Mouse (Mus musculus) lung, postnatal 0 days (tissue): ENCODE results near the gene Ppp2r5e. TPM values are rescaled to one million over a fixed set of nuclear protein-coding genes. Genes with fewer than 3 reads are reported as not detected.

Experiments used
- ATAC-seq: fragments of 200-750 bp; cut with Nextera tagmentation; 2 replicates; pipeline ENCODE4 v1.8.0; 2017; ENCODE audit warnings: moderate library complexity
- DNase-seq: peaks from one replicate; pipeline ENCODE4 v3.0.0-alpha.2; 2016; ENCODE audit warnings: low spot score
- H3K27ac ChIP-seq: fragments of 300-500 bp; sonication (generic); 2 replicates; pipeline ENCODE4 v1.5.1; 2014; ENCODE audit warnings: antibody characterized with exemption, mild to moderate bottlenecking, low read length, mixed read lengths
- H3K27me3 ChIP-seq: fragments of 300-500 bp; sonication (generic); replicated peaks from 2 replicates; pipeline ENCODE4 v1.6.1; 2014; ENCODE audit warnings: low read length, mixed read lengths; ENCODE audit not compliant: insufficient read depth
- H3K36me3 ChIP-seq: fragments of 300-500 bp; sonication (generic); 2 replicates; pipeline ENCODE4 v1.6.1; 2014; ENCODE audit warnings: low read length, mixed read lengths; ENCODE audit not compliant: insufficient read depth
- H3K4me1 ChIP-seq: fragments of 300-500 bp; sonication (generic); 2 replicates; pipeline ENCODE4 v1.6.1; 2014; ENCODE audit warnings: antibody characterized with exemption, low read depth, low read length, mixed read lengths; ENCODE audit not compliant: insufficient read depth
- H3K4me2 ChIP-seq: fragments of 300-500 bp; sonication (generic); replicated peaks from 2 replicates; pipeline ENCODE4 v1.6.1; 2014; ENCODE audit warnings: low read depth, mild to moderate bottlenecking, low read length, moderate library complexity, mixed read lengths
- H3K4me3 ChIP-seq: fragments of 300-500 bp; sonication (generic); 2 replicates; pipeline ENCODE4 v1.5.1; 2014; ENCODE audit warnings: low read depth, low read length
- H3K9ac ChIP-seq: fragments of 300-500 bp; sonication (generic); replicated peaks from 2 replicates; pipeline ENCODE4 v1.6.1; 2014; ENCODE audit warnings: low read depth, mild to moderate bottlenecking
- H3K9me3 ChIP-seq: fragments of 300-500 bp; sonication (generic); 2 replicates; pipeline ENCODE4 v1.6.1; 2016; ENCODE audit warnings: low read length, mixed read lengths
- CTCF ChIP-seq: IDR thresholded peaks from 2 replicates; pipeline ENCODE4 v1.5.1; 2016; ENCODE audit warnings: antibody characterized with exemption, mild to moderate bottlenecking
- EP300 ChIP-seq: IDR thresholded peaks from 2 replicates; pipeline ENCODE4 v1.6.1; 2016; ENCODE audit warnings: antibody characterized with exemption, mild to moderate bottlenecking, control low read depth
- WGBS: fragments of 180-500 bp; shearing (Covaris S2); extraction: QIAGEN DNeasy Blood & Tissue Kit; methylation state at CpG from one replicate; pipeline ENCODE4 v1.1.7; 2014; 5-methylcytosine and 5-hydroxymethylcytosine counted together
- polyA plus RNA-seq: library from polyadenylated mRNA; unstranded; fragments of >200 nt; fragmentation: Nextera tagmentation; extraction: Ambion mirVana; gene quantifications from 2 replicates; pipeline ENCODE4 v1.2.1, GENCODE M21; 2015

The Ppp2r5e gene
- polyA plus RNA-seq, 1 experiment from 2014 or later: 13.3 TPM

- H3K9ac ChIP-seq: no peak overlapping the region
- ATAC-seq (no peak), DNase-seq (peak; percentile 30)
- H3K4me2 ChIP-seq: no peak overlapping the region
- peaks cover 3% of the 10 kb centered on the region; the same call in 1 of the 2 replicates for H3K4me1 ChIP-seq
- WGBS: 75% methylated on average over 6 of the region's 6 CpGs
- H3K36me3 ChIP-seq: peaks cover 11% of the 10 kb centered on the region; the same call in 1 of the 2 replicates
- no peaks in the 10 kb centered on the region for H3K27me3 ChIP-seq
- TF ChIP-seq CTCF (peak; percentile 55), EP300 (no peak)
- no peak overlapping the region for H3K27ac ChIP-seq
- H3K4me3 ChIP-seq: no peak overlapping the region
- no peaks in the 10 kb centered on the region for H3K9me3 ChIP-seq
These were observed 128.2 kb downstream of the Ppp2r5e start for GRCm38 (mm10) chr12:75467814-75468213.

GRCm38 (mm10) chr12:75467127-75467526 lies 128.9 kb downstream of the Ppp2r5e start:
- Histone ChIP-seq H3K27ac (no peak overlapping the region), H3K9ac (no peak overlapping the region), H3K36me3 (peaks cover 11% of the 10 kb centered on the region; the same call in 1 of the 2 replicates), H3K4me3 (no peak overlapping the region), H3K27me3 (no peaks in the 10 kb centered on the region), H3K4me2 (no peak overlapping the region), H3K4me1 (no peaks in the 10 kb centered on the region), H3K9me3 (no peaks in the 10 kb centered on the region)
- WGBS: 83% methylated on average over 5 of the region's 5 CpGs
- no peak for DNase-seq
- no peak for ATAC-seq
- TF ChIP-seq EP300 (no peak), CTCF (no peak)

DNA sequence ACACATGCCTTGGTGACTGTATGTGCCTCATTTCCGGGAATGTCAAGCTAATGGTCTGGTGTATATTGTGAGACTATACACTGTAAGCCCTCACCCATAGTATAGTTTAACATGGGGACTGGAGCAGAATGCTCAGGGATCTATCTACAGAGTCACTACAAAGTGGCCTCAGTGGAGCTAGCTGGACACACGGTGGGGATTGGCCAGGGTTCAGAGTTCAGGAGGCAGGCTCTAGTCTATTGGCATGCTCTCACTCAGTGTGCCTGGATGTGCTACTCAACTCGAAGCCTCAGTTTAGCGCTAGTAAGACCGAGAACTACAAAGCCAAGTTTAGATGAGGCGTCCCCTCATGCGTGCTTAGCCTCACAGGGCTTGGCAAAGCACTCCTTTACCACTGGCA lies 129.8 kb downstream of the Ppp2r5e start:
- 83% methylated on average over 7 of the region's 7 CpGs for WGBS
- TF ChIP-seq CTCF: no peak
- no peak for TF ChIP-seq EP300
- Histone ChIP-seq H3K4me2 (no peak overlapping the region), H3K4me3 (no peak overlapping the region), H3K9me3 (no peaks in the 10 kb centered on the region), H3K27ac (no peak overlapping the region), H3K4me1 (no peaks in the 10 kb centered on the region), H3K36me3 (peaks cover 11% of the 10 kb centered on the region; the same call in 1 of the 2 replicates), H3K27me3 (no peaks in the 10 kb centered on the region), H3K9ac (no peak overlapping the region)
- no peak for ATAC-seq
- no peak for DNase-seq

DNA sequence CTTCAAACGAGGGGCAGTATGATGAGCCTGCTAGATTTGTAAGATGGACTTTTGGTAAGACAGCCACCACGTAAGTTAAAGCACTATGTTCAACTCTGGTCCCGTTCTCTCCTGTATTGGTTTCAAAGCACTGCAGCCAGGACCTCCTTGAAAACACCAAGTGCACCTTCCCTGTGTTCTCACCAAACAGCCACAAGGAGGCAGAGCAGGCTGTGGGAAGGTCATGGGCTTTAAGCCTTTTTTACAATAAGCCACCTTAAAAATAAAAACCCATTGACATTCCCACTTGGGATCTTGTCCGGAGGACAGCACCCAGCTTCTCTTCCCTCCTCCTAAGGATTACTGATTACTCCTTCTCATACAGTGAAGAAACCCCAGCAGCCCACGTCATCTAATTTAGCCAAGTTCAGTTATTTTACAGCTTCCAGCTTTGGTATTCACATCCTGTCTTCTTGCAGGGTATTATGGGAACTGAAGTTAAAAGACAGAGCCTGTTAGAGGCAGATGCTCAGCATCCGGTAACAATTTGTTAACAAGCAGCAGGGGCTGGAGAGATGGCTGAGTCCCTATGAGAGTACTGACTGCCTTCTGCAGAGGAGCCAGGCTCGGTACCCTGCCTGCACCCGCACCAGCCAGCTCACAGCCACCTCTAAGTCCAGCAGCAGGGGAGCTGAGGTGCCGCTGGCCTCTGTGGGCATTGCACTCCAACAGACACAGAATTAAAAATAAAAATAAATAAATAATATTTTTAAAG lies 131.9 kb downstream of the Ppp2r5e start:
- no peaks in the 10 kb centered on the region for H3K27me3 ChIP-seq
- no peak overlapping the region for H3K4me3 ChIP-seq
- ATAC-seq: no peak; the same call in 1 of the 2 replicates
- H3K27ac ChIP-seq: no peak overlapping the region
- H3K4me2 ChIP-seq: no peak overlapping the region
- no peaks in the 10 kb centered on the region for H3K9me3 ChIP-seq
- no peak for TF ChIP-seq EP300
- TF ChIP-seq CTCF: peak; percentile 87
- H3K9ac ChIP-seq: no peak overlapping the region
- DNase-seq: peak; percentile 66
- no peaks in the 10 kb centered on the region for H3K4me1 ChIP-seq
- 82% methylated on average over 9 of the region's 9 CpGs for whole genome bisulfite sequencing
- peaks cover 17% of the 10 kb centered on the region; the same call in 1 of the 2 replicates for H3K36me3 ChIP-seq

DNA sequence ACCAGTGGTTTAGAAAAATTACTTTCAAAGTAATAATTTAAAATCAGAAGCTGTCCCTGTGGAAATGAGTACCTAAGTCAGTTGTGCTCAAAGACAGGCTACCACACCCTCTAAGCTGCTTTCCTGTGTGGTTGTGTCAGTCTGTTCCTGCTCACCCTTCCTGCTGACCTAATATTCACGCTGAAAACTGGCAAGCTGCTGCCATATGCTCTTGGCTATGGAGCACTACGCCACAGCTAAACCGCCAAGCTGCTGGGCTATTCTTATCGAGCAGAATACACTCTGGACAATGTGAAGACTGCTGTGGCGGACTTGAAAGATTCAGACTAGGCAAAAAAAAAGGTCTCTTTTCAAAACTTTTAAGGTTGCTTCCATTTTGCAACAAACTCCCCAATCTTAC lies 135.5 kb downstream of the Ppp2r5e start:
- Histone ChIP-seq H3K4me1 (no peaks in the 10 kb centered on the region), H3K27ac (no peak overlapping the region), H3K36me3 (peaks cover 19% of the 10 kb centered on the region; the same call in 1 of the 2 replicates), H3K4me2 (no peak overlapping the region), H3K9ac (no peak overlapping the region), H3K4me3 (no peak overlapping the region), H3K27me3 (no peaks in the 10 kb centered on the region), H3K9me3 (no peaks in the 10 kb centered on the region)
- ATAC-seq: no peak
- no peak for DNase-seq
- TF ChIP-seq CTCF (no peak), EP300 (no peak)
- 87% methylated on average over 5 of the region's 5 CpGs for WGBS

GRCm38 (mm10) chr12:75459656-75460055 lies 136.4 kb downstream of the Ppp2r5e start:
- H3K4me3 ChIP-seq: no peak overlapping the region
- H3K36me3 ChIP-seq: peaks cover 19% of the 10 kb centered on the region; the same call in 1 of the 2 replicates
- WGBS: 89% methylated on average over 5 of the region's 5 CpGs
- ATAC-seq (no peak), DNase-seq (no peak)
- H3K9me3 ChIP-seq: no peaks in the 10 kb centered on the region
- H3K4me1 ChIP-seq: no peaks in the 10 kb centered on the region
- no peak overlapping the region for H3K4me2 ChIP-seq
- H3K27me3 ChIP-seq: no peaks in the 10 kb centered on the region
- H3K27ac ChIP-seq: no peak overlapping the region
- no peak for TF ChIP-seq CTCF
- no peak for TF ChIP-seq EP300
- H3K9ac ChIP-seq: no peak overlapping the region
